Mouse (Mus musculus) small intestine, adult 2 months (tissue): Measurements from ENCODE around the gene Hsp90ab1. TPM values are rescaled to one million over a fixed set of nuclear protein-coding genes. Genes with fewer than 3 reads are reported as not detected.

Experiments used
- H3K27ac ChIP-seq: fragments of 200-500 bp; 2 replicates; pipeline ENCODE4 v1.5.1; 2012; ENCODE audit warnings: low read depth, low read length, control low read depth, inconsistent platforms; ENCODE audit not compliant: insufficient read depth
- H3K27me3 ChIP-seq: fragments of 200-500 bp; 2 replicates; pipeline ENCODE4 v1.6.1; 2012; ENCODE audit warnings: mild to moderate bottlenecking, moderate library complexity, low read length, inconsistent platforms; ENCODE audit not compliant: control insufficient read depth, insufficient read depth
- H3K36me3 ChIP-seq: fragments of 200-500 bp; 2 replicates; pipeline ENCODE4 v1.6.1; 2012; ENCODE audit warnings: mild to moderate bottlenecking, low read length, control low read depth, inconsistent platforms; ENCODE audit not compliant: control insufficient read depth, insufficient read depth
- H3K4me1 ChIP-seq: fragments of 200-500 bp; 2 replicates; pipeline ENCODE4 v1.6.1; 2012; ENCODE audit warnings: low read length, inconsistent platforms, mixed read lengths; ENCODE audit not compliant: control insufficient read depth, insufficient read depth, insufficient read length
- H3K4me3 ChIP-seq: fragments of 200-500 bp; 2 replicates; pipeline ENCODE4 v1.5.1; 2012; ENCODE audit warnings: low read depth, mild to moderate bottlenecking, control low read depth, inconsistent platforms, low read length, moderate library complexity
- CTCF ChIP-seq: fragments of 200-500 bp; IDR thresholded peaks from 2 replicates; pipeline ENCODE4 v1.5.1; 2012; ENCODE audit warnings: low read depth, mild to moderate bottlenecking, control low read depth, inconsistent platforms, low read length, moderate library complexity, mixed read lengths; ENCODE audit not compliant: insufficient replicate concordance, insufficient read length; ENCODE audit errors: extremely low read depth
- POLR2A ChIP-seq: fragments of 200-500 bp; IDR thresholded peaks from 2 replicates; pipeline ENCODE4 v1.6.1; 2012; ENCODE audit warnings: low read depth, mild to moderate bottlenecking, control low read depth, inconsistent platforms, low read length, moderate library complexity
- WGBS: fragments of 180-500 bp; shearing (Covaris S2); methylation state at CpG from one replicate; pipeline ENCODE4 v1.1.7; 2018; 5-methylcytosine and 5-hydroxymethylcytosine counted together
- polyA plus RNA-seq: library from polyadenylated mRNA; depleted of rRNA; stranded (reverse); fragments of >200 nt; gene quantifications from 2 replicates; pipeline ENCODE4 v1.2.3, GENCODE M21; 2012; rRNA removed

Gene Hsp90ab1
- polyA plus RNA-seq, result 93.8 and 157 TPM in 2 replicates

DNA sequence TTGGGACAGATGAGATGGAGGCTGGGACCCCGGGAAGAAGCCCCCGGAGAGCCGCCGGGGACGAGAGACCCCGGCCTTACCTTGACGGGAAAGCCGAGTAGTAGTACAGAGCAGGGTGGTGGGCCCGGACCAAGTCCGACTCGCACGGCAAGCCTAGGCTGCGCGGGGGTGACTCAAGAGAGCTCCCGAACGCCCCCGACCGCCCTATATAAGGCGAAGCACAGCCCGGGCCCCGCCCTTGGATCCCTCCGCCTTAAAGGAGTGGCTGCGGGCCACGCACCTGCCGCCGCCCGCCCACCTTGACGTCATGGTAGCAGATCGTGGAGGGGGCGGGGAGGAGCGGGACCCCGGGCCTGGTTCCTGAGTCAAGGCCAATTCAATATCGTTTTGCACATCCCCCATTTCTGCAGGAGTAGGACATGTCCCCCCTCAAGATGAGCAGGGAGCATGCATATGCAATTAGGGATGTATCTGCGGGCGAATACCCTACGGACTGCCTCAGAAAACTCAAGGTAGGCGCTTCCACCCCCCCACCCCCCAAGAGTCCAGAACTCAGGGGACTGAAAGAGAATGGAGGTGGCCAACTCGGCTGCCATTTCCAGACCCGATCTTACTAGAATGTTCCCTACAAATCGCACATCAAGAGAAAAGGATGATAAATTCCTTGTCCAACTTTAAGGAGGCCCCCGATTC, at the start of gene Hsp90ab1:
Gene Hsp90ab1 (minus strand): TSS at position 185 of the 693 bp plus-strand sequence.
- Histone ChIP-seq H3K27me3 (no peaks in the 10 kb centered on the region), H3K27ac (peak within 1 kb of the TSS; percentile 99), H3K36me3 (peaks cover 34% of the 10 kb centered on the region), H3K4me3 (peak within 1 kb of the TSS; percentile 98), H3K4me1 (peaks cover 6% of the 10 kb centered on the region)
- WGBS, result under 1% methylated on average over 41 of the region's 41 CpGs
- TF ChIP-seq POLR2A (peak; percentile 98), CTCF (no peak; the same call in 1 of the 2 replicates)

- Histone ChIP-seq H3K4me3 (peak overlapping the region; percentile 54), H3K36me3 (no peaks in the 10 kb centered on the region), H3K27me3 (no peaks in the 10 kb centered on the region), H3K27ac (peak overlapping the region; percentile 82), H3K4me1 (peaks cover 2% of the 10 kb centered on the region)
- WGBS, result 51% methylated on average over 20 of the region's 20 CpGs
- TF ChIP-seq CTCF (no peak), POLR2A (no peak)
Observed at GRCm38 (mm10) chr17:45619386-45620256, 46.5 kb upstream of the Hsp90ab1 start.

- peak overlapping the region; percentile 82 for H3K27ac ChIP-seq
- peak overlapping the region; percentile 54 for H3K4me3 ChIP-seq
- H3K36me3 ChIP-seq, result no peaks in the 10 kb centered on the region
- no peak for TF ChIP-seq CTCF
- TF ChIP-seq POLR2A, result no peak
- WGBS, result 42% methylated on average over 8 of the region's 8 CpGs
- H3K4me1 ChIP-seq, result peaks cover 2% of the 10 kb centered on the region
- H3K27me3 ChIP-seq, result no peaks in the 10 kb centered on the region
Observed at GRCm38 (mm10) chr17:45618941-45619385, 45.9 kb upstream of the Hsp90ab1 start.

DNA sequence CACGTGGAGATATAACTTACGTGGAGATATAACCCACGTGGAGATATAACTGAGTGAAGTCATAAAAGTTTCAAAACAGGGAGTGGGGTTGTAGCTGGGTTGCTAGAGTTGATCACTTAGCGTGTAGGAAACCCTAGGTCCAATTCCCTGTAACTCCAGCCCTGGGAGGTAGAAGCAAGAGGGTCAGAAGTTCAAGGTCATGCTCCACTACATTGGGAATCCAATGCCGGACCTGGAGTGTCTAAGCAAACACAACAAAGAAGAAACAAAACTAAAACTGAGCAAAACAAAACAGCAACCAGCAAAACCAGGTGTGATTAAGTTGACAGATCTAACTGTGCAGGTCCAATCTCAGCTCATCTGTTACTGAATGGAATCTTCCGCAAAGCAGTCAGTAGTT, 44.6 kb upstream of the Hsp90ab1 start:
- Histone ChIP-seq H3K4me1 (peaks cover 2% of the 10 kb centered on the region), H3K4me3 (no peak overlapping the region), H3K36me3 (no peaks in the 10 kb centered on the region), H3K27me3 (no peaks in the 10 kb centered on the region), H3K27ac (no peak overlapping the region)
- WGBS, result 74% methylated on average over 6 of the region's 6 CpGs
- no peak for TF ChIP-seq CTCF
- TF ChIP-seq POLR2A, result no peak

DNA sequence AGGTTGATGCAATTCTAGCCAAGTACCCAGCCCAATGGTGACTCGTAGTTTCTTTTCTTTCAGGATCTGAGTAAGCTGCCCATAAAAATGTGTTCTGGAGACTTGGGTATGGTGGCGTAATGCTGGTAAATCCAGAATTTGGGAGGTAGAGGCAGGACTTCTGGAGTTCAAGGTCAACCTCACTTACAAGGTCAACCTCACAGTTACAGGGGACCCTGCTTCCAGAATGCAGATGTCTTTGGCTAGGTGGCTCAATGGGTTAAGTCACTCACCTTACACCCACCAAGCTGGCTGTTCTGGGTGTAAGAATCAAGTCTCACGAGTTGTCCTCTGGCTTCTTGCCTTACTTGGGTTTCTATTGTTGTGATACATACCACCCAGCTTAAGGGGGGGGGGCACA, 43.6 kb upstream of the Hsp90ab1 start:
- Histone ChIP-seq H3K4me3 (no peak overlapping the region), H3K36me3 (no peaks in the 10 kb centered on the region), H3K27ac (no peak overlapping the region), H3K4me1 (peaks cover 2% of the 10 kb centered on the region), H3K27me3 (no peaks in the 10 kb centered on the region)
- no peak for TF ChIP-seq CTCF
- TF ChIP-seq POLR2A, result no peak
- 81% methylated on average over 3 of the region's 3 CpGs for WGBS

- TF ChIP-seq POLR2A (no peak), CTCF (no peak)
- no peak overlapping the region for H3K27ac ChIP-seq
- no peak overlapping the region for H3K4me3 ChIP-seq
- peaks cover 2% of the 10 kb centered on the region for H3K4me1 ChIP-seq
- H3K27me3 ChIP-seq, result no peaks in the 10 kb centered on the region
- no peaks in the 10 kb centered on the region for H3K36me3 ChIP-seq
- WGBS, result 76% methylated on average over 4 of the region's 4 CpGs
Observed at GRCm38 (mm10) chr17:45616046-45616650, 43.1 kb upstream of the Hsp90ab1 start.

- H3K36me3 ChIP-seq, result no peaks in the 10 kb centered on the region
- WGBS, result 75% methylated on average over 7 of the region's 7 CpGs
- H3K27me3 ChIP-seq, result no peaks in the 10 kb centered on the region
- H3K4me1 ChIP-seq, result peaks cover 4% of the 10 kb centered on the region; the same call in 1 of the 2 replicates
- no peak overlapping the region for H3K27ac ChIP-seq
- no peak for TF ChIP-seq POLR2A
- no peak for TF ChIP-seq CTCF
- no peak overlapping the region for H3K4me3 ChIP-seq
Observed at GRCm38 (mm10) chr17:45612921-45613320, 39.9 kb upstream of the Hsp90ab1 start.
